Mouse (Mus musculus) embryonic stem cell, embryonic (primary cell): ENCODE data around the gene Aifm1.

Source experiments
- CTCF ChIA-PET, 4 experiments: fragments of 300-600 bp in 2 of 4; fragments of 350-600 bp in 2 of 4; sonication (Branson Sonifier 250); formaldehyde crosslinking; loops; one replicate each; lab custom pipeline; 2022; ENCODE audit warnings: inconsistent platforms in 2 of 4; lab: Charles Lee
- POLR2A ChIA-PET, 4 experiments: fragments of 300-600 bp in 2 of 4; fragments of 350-600 bp in 2 of 4; sonication (Branson Sonifier 250); formaldehyde crosslinking; loops; one replicate each; lab custom pipeline; 2022; ENCODE audit warnings: antibody characterized with exemption in 4 of 4, inconsistent platforms in 1 of 4; lab: Charles Lee

Aifm1 gene

GRCm38 (mm10) chrX:48513166-48513807 is at the start of gene Aifm1:
Gene Aifm1, minus strand, starts transcription at chrX:48513563.
- CTCF ChIA-PET: interaction anchor here in 2 of 4 experiments (0.6 to 0.9 kb wide), 3 partner anchors 41 to 513 kb away, joined by 4 read pairs; no protein-coding TSS in a partner anchor
- POLR2A ChIA-PET: interaction anchor here in 2 of 4 experiments (1.3 to 1.9 kb wide), 4 partner anchors 89 to 257 kb away, joined by 3 to 6 read pairs (median 4); partner anchors contain the start of gene Utp14a (in 1 of the 2)

GRCm38 (mm10) chrX:48532175-48532574 is 18.8 kb upstream of the Aifm1 start:
- CTCF ChIA-PET: interaction anchor here in 2 of 4 experiments (0.9 to 1.4 kb wide), 2 partner anchors 13 to 122 kb away, joined by 4 to 5 read pairs; partner anchors contain the start of gene Rab33a (in 1 of the 2)
- POLR2A ChIA-PET: no interaction called here

- CTCF ChIA-PET: interaction anchor here in 1 of 4 experiments (0.6 kb wide), 1 partner anchor 16 kb away, joined by 4 read pairs; no protein-coding TSS in a partner anchor
- POLR2A ChIA-PET: interaction anchor here in 1 of 4 experiments (0.6 kb wide), 1 partner anchor 11 kb away, joined by 4 read pairs; no protein-coding TSS in a partner anchor
Measured at GRCm38 (mm10) chrX:48526435-48526834, 13.1 kb upstream of the Aifm1 start.

- ChIA-PET CTCF (no interaction called here), POLR2A (no interaction called here)
Measured at GRCm38 (mm10) chrX:48525866-48526265, 12.5 kb upstream of the Aifm1 start.

GRCm38 (mm10) chrX:48525332-48525731 is 12.0 kb upstream of the Aifm1 start:
- POLR2A ChIA-PET: interaction anchor here in 1 of 4 experiments (1.1 kb wide), 1 partner anchor 269 kb away, joined by 3 read pairs; the partner anchor contains the start of gene Utp14a
- CTCF ChIA-PET: no interaction called here

GRCm38 (mm10) chrX:48523512-48523911 is 10.1 kb upstream of the Aifm1 start:
- POLR2A ChIA-PET: no interaction called here
- CTCF ChIA-PET: no interaction called here

- ChIA-PET POLR2A (interaction anchor here in 1 of 4 experiments (0.9 kb wide), 1 partner anchor 20 kb away, joined by 3 read pairs; no protein-coding TSS in a partner anchor), CTCF (no interaction called here)
Measured at GRCm38 (mm10) chrX:48521651-48522050, 8.3 kb upstream of the Aifm1 start.

GRCm38 (mm10) chrX:48519549-48520085 is 6.3 kb upstream of the Aifm1 start:
- ChIA-PET CTCF (interaction anchor here in 1 of 4 experiments (1.1 to 1.7 kb wide), 3 partner anchors 12 to 419 kb away, joined by 3 to 5 read pairs (median 3); partner anchors contain the start of gene Elf4), POLR2A (interaction anchor here in 3 of 4 experiments (0.6 to 1.7 kb wide), 6 partner anchors 9 to 535 kb away, joined by 3 to 5 read pairs (median 4); partner anchors contain the start of gene Elf4 (in 1 of the 3))

GRCm38 (mm10) chrX:48518808-48519548 is 5.6 kb upstream of the Aifm1 start, which contains the start of gene Rab33a:
Gene Rab33a, plus strand, starts transcription at chrX:48519285.
- ChIA-PET CTCF (interaction anchor here in 1 of 4 experiments (1.1 to 1.7 kb wide), 3 partner anchors 13 to 419 kb away, joined by 3 to 5 read pairs (median 3); partner anchors contain the start of gene Elf4), POLR2A (interaction anchor here in 3 of 4 experiments (0.6 to 1.7 kb wide), 7 partner anchors 9 to 534 kb away, joined by 3 to 5 read pairs (median 4); partner anchors contain the start of gene Elf4 (in 1 of the 3))

GRCm38 (mm10) chrX:48518211-48518807 is 4.9 kb upstream of the Aifm1 start:
- CTCF ChIA-PET: interaction anchor here in 1 of 4 experiments (1.7 kb wide), 1 partner anchor 14 kb away, joined by 5 read pairs; no protein-coding TSS in a partner anchor
- POLR2A ChIA-PET: interaction anchor here in 1 of 4 experiments (1.6 kb wide), 1 partner anchor 9 kb away, joined by 4 read pairs; no protein-coding TSS in a partner anchor

- ChIA-PET CTCF (interaction anchor here in 1 of 4 experiments (0.9 kb wide), 1 partner anchor 104 kb away, joined by 4 read pairs; no protein-coding TSS in a partner anchor), POLR2A (interaction anchor here in 3 of 4 experiments (0.6 to 1.9 kb wide), 6 partner anchors 89 to 440 kb away, joined by 3 to 6 read pairs (median 4); partner anchors contain the start of gene Utp14a (in 1 of the 3))
Measured at GRCm38 (mm10) chrX:48513824-48514223, 461 bp upstream of the Aifm1 start.

- POLR2A ChIA-PET: interaction anchor here in 1 of 4 experiments (0.7 kb wide), 1 partner anchor 167 kb away, joined by 3 read pairs; no protein-coding TSS in a partner anchor
- CTCF ChIA-PET: no interaction called here
Measured at GRCm38 (mm10) chrX:48493763-48494162, 19.6 kb downstream of the Aifm1 start.

GRCm38 (mm10) chrX:48481687-48482086 is 31.7 kb downstream of the Aifm1 start:
- CTCF ChIA-PET: interaction anchor here in 1 of 4 experiments (1.1 kb wide), 1 partner anchor 10 kb away, joined by 3 read pairs; no protein-coding TSS in a partner anchor
- POLR2A ChIA-PET: interaction anchor here in 1 of 4 experiments (1.1 kb wide), 1 partner anchor 71 kb away, joined by 4 read pairs; no protein-coding TSS in a partner anchor

GRCm38 (mm10) chrX:48481095-48481494 is 32.3 kb downstream of the Aifm1 start:
- CTCF ChIA-PET: no interaction called here
- POLR2A ChIA-PET: interaction anchor here in 1 of 4 experiments (1.1 kb wide), 1 partner anchor 70 kb away, joined by 4 read pairs; no protein-coding TSS in a partner anchor

- ChIA-PET POLR2A (interaction anchor here in 2 of 4 experiments (0.6 to 1.6 kb wide), 2 partner anchors 13 to 43 kb away, joined by 4 to 7 read pairs; no protein-coding TSS in a partner anchor), CTCF (interaction anchor here in 1 of 4 experiments (0.6 kb wide), 1 partner anchor 15 kb away, joined by 3 read pairs; no protein-coding TSS in a partner anchor)
Measured at GRCm38 (mm10) chrX:48467355-48467946, 45.9 kb downstream of the Aifm1 start.

- ChIA-PET CTCF (interaction anchor here in 3 of 4 experiments (0.6 to 2.3 kb wide), 7 partner anchors 38 to 446 kb away, joined by 3 to 7 read pairs (median 4); no protein-coding TSS in a partner anchor), POLR2A (interaction anchor here in 2 of 4 experiments (0.6 to 1.6 kb wide), 3 partner anchors 11 to 176 kb away, joined by 3 to 4 read pairs (median 4); no protein-coding TSS in a partner anchor)
Measured at GRCm38 (mm10) chrX:48466174-48466573, 47.2 kb downstream of the Aifm1 start.
